Mouse (Mus musculus) embryonic facial prominence, embryonic 13.5 days (tissue): ENCODE measurements around the gene Nme2. TPM values are rescaled to one million over a fixed set of nuclear protein-coding genes. Genes with fewer than 3 reads are reported as not detected.

Source experiments
- ATAC-seq: fragments of 200-750 bp; cut with Nextera tagmentation; 2 replicates; pipeline ENCODE4 v1.8.0; 2017; ENCODE audit warnings: low read depth; ENCODE audit not compliant: insufficient number of reproducible peaks, insufficient read depth, low FRiP score, low TSS enrichment
- H3K27ac ChIP-seq: fragments of 300-500 bp; sonication (generic); 2 replicates; pipeline ENCODE4 v1.5.1; 2015; ENCODE audit warnings: moderate library complexity, mild to moderate bottlenecking, inconsistent platforms
- H3K27me3 ChIP-seq: fragments of 300-500 bp; sonication (generic); 2 replicates; pipeline ENCODE4 v1.6.1; 2015; ENCODE audit warnings: mild to moderate bottlenecking, inconsistent platforms
- H3K36me3 ChIP-seq: fragments of 300-500 bp; sonication (generic); 2 replicates; pipeline ENCODE4 v1.6.1; 2015; ENCODE audit warnings: mild to moderate bottlenecking, inconsistent platforms
- H3K4me1 ChIP-seq: fragments of 300-500 bp; sonication (generic); 2 replicates; pipeline ENCODE4 v1.6.1; 2015; ENCODE audit warnings: inconsistent platforms
- H3K4me2 ChIP-seq: fragments of 300-500 bp; sonication (generic); 2 replicates; pipeline ENCODE4 v1.6.1; 2015; ENCODE audit warnings: moderate library complexity, mild to moderate bottlenecking, inconsistent platforms
- H3K4me3 ChIP-seq: fragments of 300-500 bp; sonication (generic); 2 replicates; pipeline ENCODE4 v1.5.1; 2015; ENCODE audit warnings: mild to moderate bottlenecking, inconsistent platforms
- H3K9ac ChIP-seq: fragments of 300-500 bp; sonication (generic); 2 replicates; pipeline ENCODE4 v1.6.1; 2015; ENCODE audit warnings: mild to moderate bottlenecking, inconsistent platforms
- H3K9me3 ChIP-seq: fragments of 300-500 bp; sonication (generic); 2 replicates; pipeline ENCODE4 v1.6.1; 2016; ENCODE audit warnings: inconsistent platforms
- WGBS: fragments of 180-500 bp; shearing (Covaris S2); methylation state at CpG from one replicate; pipeline ENCODE4 v1.1.7; 2015; ENCODE audit warnings: mixed read lengths; 5-methylcytosine and 5-hydroxymethylcytosine counted together
- polyA plus RNA-seq: library from polyadenylated mRNA; unstranded; fragments of >200 nt; fragmentation: Nextera tagmentation; extraction: Ambion mirVana; gene quantifications from 2 replicates; pipeline ENCODE4 v1.2.1, GENCODE M21; 2015

Nme2 gene
- polyA plus RNA-seq, 1 experiment from 2014 or later = 303 TPM

GRCm38 (mm10) chr11:93987026-93987425, 31.0 kb upstream of the Nme2 start:
- Histone ChIP-seq H3K36me3 (no peaks in the 10 kb centered on the region), H3K27ac (no peak overlapping the region), H3K4me1 (no peaks in the 10 kb centered on the region), H3K4me3 (no peak overlapping the region), H3K4me2 (no peak overlapping the region), H3K9me3 (no peaks in the 10 kb centered on the region), H3K27me3 (no peaks in the 10 kb centered on the region), H3K9ac (no peak overlapping the region)
- ATAC-seq = no peak
- WGBS = 82% methylated on average over 4 of the region's 4 CpGs

GRCm38 (mm10) chr11:93986298-93986697, 30.2 kb upstream of the Nme2 start:
- no peak overlapping the region for H3K4me3 ChIP-seq
- H3K27me3 ChIP-seq = no peaks in the 10 kb centered on the region
- H3K36me3 ChIP-seq = no peaks in the 10 kb centered on the region
- H3K4me1 ChIP-seq = no peaks in the 10 kb centered on the region
- no peak overlapping the region for H3K27ac ChIP-seq
- H3K9ac ChIP-seq = no peak overlapping the region
- no peak for ATAC-seq
- H3K9me3 ChIP-seq = no peaks in the 10 kb centered on the region
- no peak overlapping the region for H3K4me2 ChIP-seq

- H3K9ac ChIP-seq = no peak overlapping the region
- H3K4me2 ChIP-seq = no peak overlapping the region
- no peaks in the 10 kb centered on the region for H3K36me3 ChIP-seq
- no peaks in the 10 kb centered on the region for H3K4me1 ChIP-seq
- H3K27ac ChIP-seq = no peak overlapping the region
- no peaks in the 10 kb centered on the region for H3K27me3 ChIP-seq
- H3K9me3 ChIP-seq = no peaks in the 10 kb centered on the region
- WGBS = 85% methylated on average over 5 of the region's 5 CpGs
- H3K4me3 ChIP-seq = no peak overlapping the region
- ATAC-seq = no peak
These were observed 29.2 kb upstream of the Nme2 start for GRCm38 (mm10) chr11:93985265-93985664.

GRCm38 (mm10) chr11:93984619-93985018, 28.6 kb upstream of the Nme2 start:
- 77% methylated on average over 3 of the region's 3 CpGs for WGBS
- Histone ChIP-seq H3K36me3 (no peaks in the 10 kb centered on the region), H3K27ac (no peak overlapping the region), H3K4me2 (no peak overlapping the region), H3K9me3 (no peaks in the 10 kb centered on the region), H3K4me1 (no peaks in the 10 kb centered on the region), H3K27me3 (no peaks in the 10 kb centered on the region), H3K4me3 (no peak overlapping the region), H3K9ac (no peak overlapping the region)
- no peak for ATAC-seq

GRCm38 (mm10) chr11:93979502-93980049, 23.5 kb upstream of the Nme2 start:
- Histone ChIP-seq H3K4me1 (no peaks in the 10 kb centered on the region), H3K9me3 (no peaks in the 10 kb centered on the region), H3K27me3 (no peaks in the 10 kb centered on the region), H3K27ac (no peak overlapping the region), H3K4me3 (no peak overlapping the region), H3K4me2 (no peak overlapping the region), H3K9ac (no peak overlapping the region), H3K36me3 (no peaks in the 10 kb centered on the region)
- no peak for ATAC-seq
- WGBS = 57% methylated on average over 6 of the region's 6 CpGs

- no peak overlapping the region for H3K9ac ChIP-seq
- H3K4me2 ChIP-seq = no peak overlapping the region
- peaks cover 6% of the 10 kb centered on the region; the same call in 1 of the 2 replicates for H3K4me1 ChIP-seq
- H3K27me3 ChIP-seq = no peaks in the 10 kb centered on the region
- H3K36me3 ChIP-seq = no peaks in the 10 kb centered on the region
- ATAC-seq = no peak
- H3K4me3 ChIP-seq = no peak overlapping the region
- no peak overlapping the region for H3K27ac ChIP-seq
- 90% methylated on average over 5 of the region's 5 CpGs for WGBS
- no peaks in the 10 kb centered on the region for H3K9me3 ChIP-seq
These were observed 16.9 kb upstream of the Nme2 start for GRCm38 (mm10) chr11:93972951-93973350.

GRCm38 (mm10) chr11:93969799-93970198, 13.7 kb upstream of the Nme2 start:
- H3K4me1 ChIP-seq = peaks cover 11% of the 10 kb centered on the region
- ATAC-seq = no peak
- no peaks in the 10 kb centered on the region for H3K27me3 ChIP-seq
- H3K27ac ChIP-seq = no peak overlapping the region
- no peak overlapping the region for H3K9ac ChIP-seq
- no peaks in the 10 kb centered on the region for H3K9me3 ChIP-seq
- peaks cover 11% of the 10 kb centered on the region for H3K36me3 ChIP-seq
- no peak overlapping the region for H3K4me3 ChIP-seq
- no peak overlapping the region for H3K4me2 ChIP-seq
- WGBS = 73% methylated on average over 1 of the region's 1 CpGs

- Histone ChIP-seq H3K9ac (no peak overlapping the region), H3K9me3 (no peaks in the 10 kb centered on the region), H3K4me1 (peaks cover 13% of the 10 kb centered on the region), H3K36me3 (peaks cover 17% of the 10 kb centered on the region), H3K4me3 (0 out of 2 replicates have a peak overlapping the region, but pooled peaks have one; percentile 86), H3K27me3 (no peaks in the 10 kb centered on the region), H3K4me2 (peak overlapping the region; percentile 79), H3K27ac (no peak overlapping the region)
- 92% methylated on average over 6 of the region's 6 CpGs for WGBS
- ATAC-seq = no peak
These were observed 13.1 kb upstream of the Nme2 start for GRCm38 (mm10) chr11:93969171-93969570.

GRCm38 (mm10) chr11:93968848-93969128, 12.7 kb upstream of the Nme2 start:
- H3K4me2 ChIP-seq = peak overlapping the region; percentile 79
- 42% methylated on average over 6 of the region's 6 CpGs for WGBS
- no peaks in the 10 kb centered on the region for H3K9me3 ChIP-seq
- ATAC-seq = no peak
- peak overlapping the region; percentile 86 for H3K4me3 ChIP-seq
- peaks cover 21% of the 10 kb centered on the region for H3K36me3 ChIP-seq
- peaks cover 15% of the 10 kb centered on the region for H3K4me1 ChIP-seq
- H3K27ac ChIP-seq = peak overlapping the region; percentile 34; the same call in 1 of the 2 replicates
- 0 out of 2 replicates have a peak overlapping the region, but pooled peaks have one; percentile 57 for H3K9ac ChIP-seq
- no peaks in the 10 kb centered on the region for H3K27me3 ChIP-seq

- peak within 1 kb of the TSS; percentile 79 for H3K4me2 ChIP-seq
- peak within 1 kb of the TSS; percentile 79 for H3K9ac ChIP-seq
- no peaks in the 10 kb centered on the region for H3K9me3 ChIP-seq
- H3K27ac ChIP-seq = peak within 1 kb of the TSS; percentile 78
- WGBS = under 1% methylated on average over 40 of the region's 40 CpGs
- peaks cover 26% of the 10 kb centered on the region for H3K36me3 ChIP-seq
- peak; percentile 90 for ATAC-seq
- peaks cover 15% of the 10 kb centered on the region for H3K4me1 ChIP-seq
- peak within 1 kb of the TSS; percentile 86 for H3K4me3 ChIP-seq
- H3K27me3 ChIP-seq = no peaks in the 10 kb centered on the region
These were observed 12.2 kb upstream of the Nme2 start, which contains the start of the genes Gm20390 and Nme1 for GRCm38 (mm10) chr11:93968005-93968847. Gm20390 (minus strand) TSS chr11:93968293. Nme1 (minus strand) TSS chr11:93968521.

- Histone ChIP-seq H3K4me1 (peaks cover 15% of the 10 kb centered on the region), H3K27me3 (no peaks in the 10 kb centered on the region), H3K4me3 (peak overlapping the region; percentile 86), H3K4me2 (peak overlapping the region; percentile 79), H3K9ac (peak overlapping the region; percentile 79), H3K9me3 (no peaks in the 10 kb centered on the region), H3K27ac (peak overlapping the region; percentile 78), H3K36me3 (peaks cover 34% of the 10 kb centered on the region)
- WGBS = 1% methylated on average over 11 of the region's 11 CpGs
- no peak for ATAC-seq
These were observed 11.3 kb upstream of the Nme2 start for GRCm38 (mm10) chr11:93967381-93967780.

GRCm38 (mm10) chr11:93965391-93965790, 9.3 kb upstream of the Nme2 start:
- peaks cover 52% of the 10 kb centered on the region for H3K36me3 ChIP-seq

More at GRCm38 (mm10) chr11:93965391-93965790, 9.3 kb upstream of the Nme2 start:
- Histone ChIP-seq H3K4me3 (no peak overlapping the region), H3K27me3 (no peaks in the 10 kb centered on the region), H3K4me1 (peaks cover 15% of the 10 kb centered on the region), H3K27ac (no peak overlapping the region), H3K9me3 (no peaks in the 10 kb centered on the region), H3K4me2 (no peak overlapping the region), H3K9ac (no peak overlapping the region)
- WGBS = 88% methylated on average over 6 of the region's 6 CpGs
- ATAC-seq = no peak
